Mouse (Mus musculus): Measurements from ENCODE around the gene Dcpp2.
"Not testable (repeated sequence)": the region's sequence is repeated elsewhere in the genome, so short reads cannot be mapped to it uniquely, and the experiment has no call there.

The Dcpp2 gene

DNA sequence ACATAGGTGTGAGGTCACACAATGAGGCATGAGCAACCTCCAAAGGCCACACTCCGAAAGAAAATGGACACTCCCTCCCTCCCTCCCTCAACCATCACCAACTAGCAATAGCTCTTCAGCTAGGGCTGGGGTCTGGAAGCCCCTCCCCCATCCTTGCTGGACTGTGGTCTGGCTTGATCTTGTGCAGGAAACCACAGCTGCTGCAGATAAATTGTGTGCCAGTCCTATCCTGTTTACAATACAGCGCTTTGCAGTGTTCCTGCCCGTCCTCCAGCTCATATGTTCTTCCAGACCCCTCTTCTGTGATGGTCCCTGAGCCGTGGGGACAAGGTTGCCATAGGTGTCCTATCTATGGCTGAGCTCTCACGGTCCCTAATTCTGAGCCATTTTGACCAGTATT lies 50.5 kb downstream of the Dcpp2 start:
- no peak for DNase-seq (ENCODE audit: low spot score)

DNA sequence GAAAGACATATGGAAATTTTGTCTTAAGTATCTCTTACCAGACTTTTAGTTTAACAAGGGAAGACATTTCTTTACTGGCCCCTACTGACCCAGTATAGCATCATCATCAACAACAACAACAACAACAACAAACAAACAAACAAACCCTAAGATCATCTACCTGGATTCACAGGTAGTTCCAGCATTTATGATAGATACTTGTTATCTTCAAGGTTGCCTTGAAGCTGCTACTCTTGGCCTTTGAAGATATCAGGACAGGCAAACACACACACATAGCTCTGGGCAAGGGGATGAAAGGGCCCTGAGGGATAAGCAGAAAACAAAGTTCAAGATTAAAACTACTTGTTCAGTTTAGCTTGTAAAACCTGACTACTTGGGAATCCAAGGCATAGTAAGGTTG lies 60.7 kb downstream of the Dcpp2 start, which contains the start of gene Sbp:
Gene Sbp (plus strand): TSS at position 301 of the 400 bp plus-strand sequence.
- DNase-seq (ENCODE audit: low spot score): no peak

DNA sequence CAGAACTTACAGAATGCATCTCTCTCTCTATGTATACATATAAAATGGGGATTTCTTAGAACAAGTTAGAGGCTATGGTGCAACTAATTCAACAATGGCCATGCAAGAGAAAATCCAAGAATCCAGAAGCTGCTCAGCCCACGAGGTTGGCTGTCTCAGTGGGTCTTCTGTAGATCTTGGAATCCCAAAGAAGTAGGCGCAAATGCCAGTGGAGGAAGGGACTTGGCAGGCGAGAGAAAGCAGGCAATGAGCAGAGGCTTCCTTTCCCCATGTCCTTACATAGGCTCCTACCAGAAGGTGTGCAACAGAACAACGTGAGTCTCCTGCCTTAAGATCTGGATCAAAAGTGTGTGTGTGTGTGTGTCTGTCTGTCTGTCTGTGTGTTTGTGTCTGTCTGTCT lies 66.8 kb downstream of the Dcpp2 start:
- DNase-seq (ENCODE audit: low spot score): not testable (repeated sequence)

GRCm38 (mm10) chr17:23949068-23949467 lies 68.4 kb downstream of the Dcpp2 start:
- no peak for DNase-seq (ENCODE audit: low spot score)
